Mouse (Mus musculus) urinary bladder, postnatal 10 days (tissue): ENCODE data around the gene Stat5b.

ENCODE experiments used
- DNase-seq: peaks from one replicate; pipeline ENCODE4 v3.0.0; 2022; ENCODE audit warnings: low spot score

Stat5b gene

DNA sequence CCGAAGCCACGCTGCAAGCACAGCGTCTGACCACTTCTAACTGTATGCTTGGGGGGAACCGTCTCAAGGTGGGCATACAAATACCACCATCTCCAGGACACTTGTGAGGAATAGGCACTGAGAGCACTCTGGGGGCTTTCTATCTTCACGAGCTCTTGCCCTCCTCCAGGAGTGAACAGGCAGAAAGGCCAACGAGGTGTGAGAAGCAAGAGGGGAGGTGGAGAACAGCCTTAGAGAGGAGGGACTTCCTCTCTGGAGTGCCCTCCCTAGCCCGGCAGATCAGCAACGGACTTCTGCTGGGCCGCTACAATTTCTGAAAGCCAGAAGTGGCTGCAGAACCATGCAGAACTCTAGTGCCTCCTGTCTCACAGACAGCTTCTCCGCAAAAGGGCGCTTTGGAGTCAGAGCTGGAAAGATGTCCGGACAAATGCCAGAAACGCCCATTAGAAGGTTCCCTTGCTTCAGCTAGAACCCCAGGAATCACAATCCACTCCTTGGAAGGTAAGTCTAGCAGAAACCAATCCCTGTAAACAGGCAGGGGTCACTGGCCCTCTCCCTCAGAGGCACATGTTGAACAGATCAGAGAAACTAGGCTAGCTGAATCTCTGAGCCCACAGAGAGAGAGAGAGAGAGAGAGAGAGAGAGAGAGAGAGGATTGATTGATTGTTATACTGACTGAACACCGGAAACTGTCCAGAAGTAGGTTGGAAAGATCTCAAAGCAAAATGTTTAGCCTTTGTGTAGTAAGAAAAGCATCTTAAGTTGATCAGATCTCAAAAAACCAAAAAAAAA, 114.4 kb downstream of the Stat5b start:
- DNase-seq, result no peak

DNA sequence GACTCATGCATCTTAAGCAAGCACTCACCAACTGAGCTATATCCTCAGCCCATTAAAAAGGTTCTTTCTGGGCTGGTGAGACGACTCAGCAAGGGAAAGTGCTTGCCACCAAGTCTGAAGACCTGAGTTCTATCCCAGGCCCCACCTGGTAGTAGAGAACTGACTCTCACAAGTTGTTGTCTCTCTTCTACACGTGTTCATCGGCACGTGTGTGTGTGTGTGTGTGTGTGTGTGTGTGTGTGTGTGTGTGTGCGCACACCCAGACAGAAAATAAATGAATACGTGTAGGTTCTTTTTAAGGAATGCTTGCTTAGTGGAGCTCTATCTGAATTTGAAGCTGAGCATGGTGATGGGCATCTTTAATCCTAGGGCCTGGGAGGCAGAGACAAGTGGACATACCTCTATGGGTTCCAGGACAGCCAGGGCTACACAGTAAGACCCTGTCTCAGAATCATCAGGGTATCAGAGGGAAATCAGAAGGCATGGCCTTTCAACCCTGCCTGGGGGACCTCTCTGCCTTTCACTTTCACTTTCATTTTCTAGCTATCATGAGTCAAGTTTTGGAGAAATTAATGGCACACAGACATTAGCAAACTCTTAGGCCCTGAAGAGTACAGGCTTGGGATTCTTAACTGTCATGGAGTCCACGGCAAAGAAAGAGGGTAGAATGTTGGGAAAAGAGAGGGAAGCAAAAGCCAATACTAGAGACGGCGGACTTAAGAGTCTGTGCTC, 115.2 kb downstream of the Stat5b start:
- DNase-seq, result no peak
